Mouse (Mus musculus): ENCODE results near the gene Nol8.

DNA sequence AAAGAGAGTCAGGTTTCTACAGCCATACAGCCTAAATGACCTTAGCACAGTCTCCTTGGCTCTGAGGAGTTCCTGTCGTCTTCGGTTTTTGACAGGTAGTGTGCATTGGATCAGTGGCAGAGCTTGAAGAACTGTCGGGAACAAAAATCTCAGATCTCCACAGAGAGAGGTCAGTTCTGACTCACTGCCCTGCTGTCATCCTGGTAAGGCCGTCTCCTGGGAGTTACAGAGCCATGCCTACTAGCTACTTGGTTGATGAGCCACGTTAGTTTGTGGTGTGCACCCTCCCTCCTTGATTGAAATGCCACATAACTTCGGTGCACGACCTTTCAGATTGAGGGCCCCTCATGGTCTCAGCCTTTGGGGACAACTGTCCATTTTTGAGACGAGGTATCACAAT lies 55.4 kb downstream of the Nol8 start:
- TF ChIP-seq POLR2A (IDR thresholded peaks at IDR 0.05; ENCODE audit: low read depth, low read length) (no peak), CTCF (IDR thresholded peaks at IDR 0.05; ENCODE audit: extremely low read depth, insufficient read depth, insufficient read length, insufficient replicate concordance) (no peak)
